Mouse (Mus musculus) midbrain, embryonic 16.5 days (tissue): ENCODE measurements around the gene Oxsr1. TPM values are rescaled to one million over a fixed set of nuclear protein-coding genes. Genes with fewer than 3 reads are reported as not detected.

ENCODE experiments used
- ATAC-seq: fragments of 200-750 bp; cut with Nextera tagmentation; 2 replicates; pipeline ENCODE4 v1.8.0; 2017; ENCODE audit warnings: moderate TSS enrichment
- H3K27ac ChIP-seq: fragments of 300-500 bp; sonication (generic); 2 replicates; pipeline ENCODE4 v1.5.1; 2014; ENCODE audit warnings: mild to moderate bottlenecking, low read length, mixed read lengths
- H3K27me3 ChIP-seq: fragments of 300-500 bp; sonication (generic); 2 replicates; pipeline ENCODE4 v1.6.1; 2014; ENCODE audit warnings: low read depth, low read length, mixed read lengths; ENCODE audit not compliant: control insufficient read depth, insufficient read depth
- H3K36me3 ChIP-seq: fragments of 300-500 bp; sonication (generic); 2 replicates; pipeline ENCODE4 v1.6.1; 2014; ENCODE audit warnings: mild to moderate bottlenecking, low read length, moderate library complexity, mixed read lengths; ENCODE audit not compliant: control insufficient read depth, insufficient read depth
- H3K4me1 ChIP-seq: fragments of 300-500 bp; sonication (generic); 2 replicates; pipeline ENCODE4 v1.6.1; 2014; ENCODE audit warnings: mild to moderate bottlenecking, low read length, mixed read lengths; ENCODE audit not compliant: control insufficient read depth, insufficient read depth
- H3K4me2 ChIP-seq: fragments of 300-500 bp; sonication (generic); 2 replicates; pipeline ENCODE4 v1.6.1; 2014; ENCODE audit warnings: mild to moderate bottlenecking, low read length, mixed read lengths
- H3K4me3 ChIP-seq: fragments of 300-500 bp; sonication (generic); 2 replicates; pipeline ENCODE4 v1.5.1; 2014; ENCODE audit warnings: low read depth, mild to moderate bottlenecking, low read length, moderate library complexity, mixed read lengths
- H3K9ac ChIP-seq: fragments of 300-500 bp; sonication (generic); 2 replicates; pipeline ENCODE4 v1.6.1; 2014; ENCODE audit warnings: low read depth, low read length, mixed read lengths
- H3K9me3 ChIP-seq: fragments of 300-500 bp; sonication (generic); replicated peaks from 2 replicates; pipeline ENCODE4 v1.6.1; 2014; ENCODE audit warnings: mild to moderate bottlenecking, low read length, mixed read lengths; ENCODE audit not compliant: control insufficient read depth, poor library complexity, severe bottlenecking
- WGBS: fragments of 180-500 bp; shearing (Covaris S2); extraction: QIAGEN DNeasy Blood & Tissue Kit; methylation state at CpG from one replicate; pipeline ENCODE4 v1.1.7; 2014; 5-methylcytosine and 5-hydroxymethylcytosine counted together
- polyA plus RNA-seq: library from polyadenylated mRNA; unstranded; fragments of >200 nt; fragmentation: Nextera tagmentation; extraction: Ambion mirVana; gene quantifications from 2 replicates; pipeline ENCODE4 v1.2.1, GENCODE M21; 2015

Gene Oxsr1
- polyA plus RNA-seq, 1 experiment from 2014 or later = 13.0 TPM

- ATAC-seq = no peak
- Histone ChIP-seq H3K4me1 (no peaks in the 10 kb centered on the region), H3K27me3 (no peaks in the 10 kb centered on the region), H3K9me3 (peaks cover 1% of the 10 kb centered on the region; the same call in 1 of the 2 replicates), H3K9ac (no peak within 1 kb of the TSS), H3K27ac (no peak within 1 kb of the TSS), H3K4me3 (no peak within 1 kb of the TSS), H3K36me3 (no peaks in the 10 kb centered on the region), H3K4me2 (no peak within 1 kb of the TSS)
- WGBS = 97% methylated on average over 4 of the region's 4 CpGs
Observed at GRCm38 (mm10) chr9:119208998-119209397, 113.2 kb downstream of the Oxsr1 start, which contains the start of gene Slc22a13. Gene Slc22a13 (minus strand): TSS chr9:119209098.

DNA sequence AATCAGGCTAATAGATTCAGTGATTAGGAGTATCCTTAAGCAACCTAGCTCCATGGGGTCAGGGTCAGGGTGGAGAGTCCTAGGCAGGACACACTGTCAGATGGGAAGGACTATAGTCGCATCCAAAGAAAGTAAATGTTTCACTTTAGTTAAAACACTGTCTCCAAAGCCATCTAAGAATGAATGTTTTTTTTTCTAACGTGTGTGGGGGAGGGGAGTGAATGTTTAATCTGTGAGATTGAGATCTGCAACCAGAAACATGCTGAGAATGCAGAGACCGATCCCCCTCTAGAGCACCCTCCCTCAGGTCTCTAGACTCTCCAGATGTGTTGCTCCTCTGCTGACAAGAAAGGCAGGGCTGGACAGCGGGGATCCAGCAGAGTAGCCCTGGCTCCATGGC lies 115.1 kb downstream of the Oxsr1 start:
- Histone ChIP-seq H3K9ac (no peak overlapping the region), H3K4me2 (no peak overlapping the region), H3K36me3 (no peaks in the 10 kb centered on the region), H3K4me1 (no peaks in the 10 kb centered on the region), H3K9me3 (peaks cover 2% of the 10 kb centered on the region; the same call in 1 of the 2 replicates), H3K4me3 (no peak overlapping the region), H3K27me3 (no peaks in the 10 kb centered on the region), H3K27ac (no peak overlapping the region)
- 91% methylated on average over 4 of the region's 4 CpGs for WGBS
- no peak for ATAC-seq

DNA sequence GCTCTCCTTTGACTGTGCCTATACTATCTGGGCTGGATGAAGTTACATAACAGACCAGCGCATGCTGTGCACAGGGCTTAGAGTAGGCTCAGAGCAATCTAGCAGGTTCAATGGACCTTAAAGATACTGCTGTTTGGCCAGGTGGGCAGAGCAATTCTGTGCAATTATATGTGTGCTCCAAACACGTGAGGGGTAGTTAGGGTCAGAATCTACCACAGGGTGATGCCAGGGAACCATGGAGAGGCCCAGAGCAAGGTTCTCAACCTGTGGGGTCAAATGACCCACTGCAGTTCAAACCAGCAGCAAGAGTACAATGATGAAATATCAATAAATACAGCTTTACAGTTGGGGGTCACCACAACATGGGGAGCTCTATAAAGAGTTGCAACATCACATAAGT lies 115.6 kb downstream of the Oxsr1 start:
- no peaks in the 10 kb centered on the region for H3K27me3 ChIP-seq
- WGBS = 67% methylated on average over 2 of the region's 2 CpGs

GRCm38 (mm10) chr9:119205756-119206155 lies 116.5 kb downstream of the Oxsr1 start:
- no peak overlapping the region for H3K9ac ChIP-seq
- H3K27ac ChIP-seq = no peak overlapping the region
- H3K9me3 ChIP-seq = peaks cover 2% of the 10 kb centered on the region; the same call in 1 of the 2 replicates
- no peak for ATAC-seq
- no peak overlapping the region for H3K4me3 ChIP-seq
- H3K36me3 ChIP-seq = no peaks in the 10 kb centered on the region
- 93% methylated on average over 5 of the region's 5 CpGs for WGBS
- no peaks in the 10 kb centered on the region for H3K4me1 ChIP-seq
- H3K27me3 ChIP-seq = no peaks in the 10 kb centered on the region
- no peak overlapping the region for H3K4me2 ChIP-seq

More for the DNA sequence above, 115.6 kb downstream of the Oxsr1 start:
- H3K36me3 ChIP-seq = no peaks in the 10 kb centered on the region
- ATAC-seq = no peak
- H3K9ac ChIP-seq = no peak overlapping the region
- H3K4me3 ChIP-seq = no peak overlapping the region
- no peak overlapping the region for H3K27ac ChIP-seq
- H3K9me3 ChIP-seq = peaks cover 2% of the 10 kb centered on the region; the same call in 1 of the 2 replicates
- no peaks in the 10 kb centered on the region for H3K4me1 ChIP-seq
- no peak overlapping the region for H3K4me2 ChIP-seq

GRCm38 (mm10) chr9:119203617-119204016 lies 118.6 kb downstream of the Oxsr1 start:
- H3K36me3 ChIP-seq = no peaks in the 10 kb centered on the region
- H3K27me3 ChIP-seq = no peaks in the 10 kb centered on the region
- WGBS = 96% methylated on average over 9 of the region's 9 CpGs
- H3K27ac ChIP-seq = no peak overlapping the region
- ATAC-seq = no peak
- no peak overlapping the region for H3K4me3 ChIP-seq
- H3K4me2 ChIP-seq = no peak overlapping the region
- H3K9me3 ChIP-seq = peaks cover 2% of the 10 kb centered on the region; the same call in 1 of the 2 replicates
- no peaks in the 10 kb centered on the region for H3K4me1 ChIP-seq
- no peak overlapping the region for H3K9ac ChIP-seq

- H3K4me1 ChIP-seq = no peaks in the 10 kb centered on the region
- H3K9ac ChIP-seq = no peak overlapping the region
- H3K36me3 ChIP-seq = no peaks in the 10 kb centered on the region
- WGBS = 87% methylated on average over 5 of the region's 5 CpGs
- H3K4me2 ChIP-seq = no peak overlapping the region
- no peaks in the 10 kb centered on the region for H3K27me3 ChIP-seq
- no peak for ATAC-seq
- H3K4me3 ChIP-seq = no peak overlapping the region
- no peak overlapping the region for H3K27ac ChIP-seq
- peaks cover 2% of the 10 kb centered on the region; the same call in 1 of the 2 replicates for H3K9me3 ChIP-seq
Observed at GRCm38 (mm10) chr9:119201653-119202052, 120.6 kb downstream of the Oxsr1 start.

DNA sequence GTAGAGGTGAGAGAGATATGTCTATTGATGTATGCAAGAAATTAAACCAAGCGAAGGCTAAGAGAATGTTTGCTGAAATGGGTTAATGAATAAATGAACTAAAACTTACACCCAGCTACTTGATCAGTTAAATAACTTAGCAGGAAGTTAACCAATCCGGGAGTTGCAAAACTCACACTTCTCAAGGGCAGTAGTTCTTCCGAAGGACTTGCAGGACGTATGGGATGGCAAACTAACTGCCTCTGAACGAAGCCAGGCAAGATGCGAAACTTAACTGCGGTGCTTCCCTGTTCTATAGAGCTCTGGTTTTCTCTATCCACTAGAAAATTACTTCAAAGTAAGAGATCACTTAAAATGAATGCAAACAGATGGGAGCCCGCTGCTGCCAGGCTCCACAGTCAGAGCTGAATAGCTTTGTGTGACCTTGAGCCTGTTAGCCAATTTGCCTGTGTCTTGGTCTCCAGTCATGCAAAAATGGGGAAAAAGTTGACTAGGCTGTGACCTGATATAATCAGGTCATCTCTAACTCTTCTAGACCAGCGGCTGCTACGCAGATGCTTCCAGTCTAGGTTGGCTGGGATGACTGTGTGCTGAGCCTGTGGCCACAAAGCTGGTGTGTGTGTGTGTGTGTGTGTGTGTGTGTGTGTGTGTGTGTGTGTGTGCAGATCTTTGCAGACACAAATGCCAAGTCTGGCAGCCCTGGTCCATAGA lies 122.9 kb downstream of the Oxsr1 start:
- no peak overlapping the region for H3K4me2 ChIP-seq
- no peaks in the 10 kb centered on the region for H3K36me3 ChIP-seq
- peaks cover 2% of the 10 kb centered on the region; the same call in 1 of the 2 replicates for H3K9me3 ChIP-seq
- H3K4me1 ChIP-seq = no peaks in the 10 kb centered on the region
- no peak overlapping the region for H3K9ac ChIP-seq
- no peak overlapping the region for H3K4me3 ChIP-seq
- ATAC-seq = no peak
- no peak overlapping the region for H3K27ac ChIP-seq
- whole genome bisulfite sequencing = 74% methylated on average over 10 of the region's 10 CpGs
- no peaks in the 10 kb centered on the region for H3K27me3 ChIP-seq

DNA sequence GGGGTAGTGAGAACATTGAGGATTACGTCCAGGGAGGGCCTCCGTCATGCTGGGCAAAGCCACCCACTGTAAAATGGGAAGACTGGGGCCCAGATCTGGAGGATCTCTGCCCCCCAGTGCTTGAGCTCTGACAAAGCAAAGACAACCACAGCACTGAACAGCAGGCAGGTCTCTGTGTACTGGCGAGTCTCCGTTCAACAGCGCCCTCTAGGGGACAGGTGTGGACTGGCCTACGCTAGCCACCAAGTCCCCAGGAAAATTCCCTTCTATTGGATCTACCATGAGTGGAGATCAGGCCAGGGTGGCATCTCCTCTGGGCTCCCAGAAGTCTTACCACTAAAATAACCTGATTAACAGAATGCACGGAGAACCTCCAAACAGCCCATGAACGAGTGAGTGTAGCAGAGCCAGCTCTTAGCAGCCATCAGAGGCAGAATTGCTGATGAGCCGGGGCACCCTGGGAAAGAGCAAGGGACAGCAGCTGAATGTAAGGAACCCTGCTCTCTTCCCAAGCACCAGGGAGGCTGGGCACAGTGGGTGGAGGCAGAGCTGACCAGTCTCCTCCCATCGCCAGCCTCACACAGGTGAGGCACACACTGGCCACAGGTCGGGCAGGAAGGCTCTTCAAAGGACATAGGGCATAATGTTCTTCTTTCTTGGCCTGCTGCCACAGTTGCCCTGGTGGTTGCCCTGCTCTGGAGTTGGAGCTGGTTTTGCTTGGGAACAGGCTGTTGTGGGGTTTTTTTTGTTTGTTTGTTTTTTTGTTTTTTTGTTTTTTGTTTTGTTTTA lies 129.8 kb downstream of the Oxsr1 start:
- no peak overlapping the region for H3K4me2 ChIP-seq
- ATAC-seq = no peak

More for the DNA sequence above, 129.8 kb downstream of the Oxsr1 start:
- Histone ChIP-seq H3K4me3 (no peak overlapping the region), H3K27me3 (no peaks in the 10 kb centered on the region), H3K36me3 (no peaks in the 10 kb centered on the region), H3K9ac (no peak overlapping the region), H3K4me1 (no peaks in the 10 kb centered on the region), H3K27ac (no peak overlapping the region), H3K9me3 (no peaks in the 10 kb centered on the region)
- WGBS = 36% methylated on average over 11 of the region's 11 CpGs
